Mouse (Mus musculus): ENCODE measurements around the gene Mansc4.

The Mansc4 gene

GRCm38 (mm10) chr6:147086594-147087225 lies at the start of gene Mansc4:
Mansc4 (minus strand) TSS chr6:147087032.
- DNase-seq (ENCODE audit: low spot score in 2 of 2) = peak in 1 of 2 experiments; percentile 22

GRCm38 (mm10) chr6:147127239-147127638 lies 40.4 kb upstream of the Mansc4 start:
- DNase-seq (ENCODE audit: low spot score in 2 of 2) = no peak

GRCm38 (mm10) chr6:147121320-147121719 lies 34.5 kb upstream of the Mansc4 start:
- DNase-seq (ENCODE audit: low spot score in 2 of 2) = no peak

GRCm38 (mm10) chr6:147118190-147118589 lies 31.4 kb upstream of the Mansc4 start:
- DNase-seq (ENCODE audit: low spot score in 2 of 2) = no peak

GRCm38 (mm10) chr6:147117764-147118163 lies 30.9 kb upstream of the Mansc4 start:
- DNase-seq (ENCODE audit: low spot score in 2 of 2) = no peak

GRCm38 (mm10) chr6:147116579-147116978 lies 29.7 kb upstream of the Mansc4 start:
- peak; percentile 36 to 68 for DNase-seq (ENCODE audit: low spot score in 2 of 2)

- DNase-seq (ENCODE audit: low spot score in 2 of 2) = peak in 1 of 2 experiments; percentile 1
Observed at GRCm38 (mm10) chr6:147109283-147109682, 22.5 kb upstream of the Mansc4 start.

- DNase-seq (ENCODE audit: low spot score in 2 of 2) = no peak
Observed at GRCm38 (mm10) chr6:147106716-147107115, 19.9 kb upstream of the Mansc4 start.

GRCm38 (mm10) chr6:147105529-147105928 lies 18.7 kb upstream of the Mansc4 start:
- DNase-seq (ENCODE audit: low spot score in 2 of 2) = no peak

- DNase-seq (ENCODE audit: low spot score in 2 of 2) = no peak
Observed at GRCm38 (mm10) chr6:147102293-147102692, 15.5 kb upstream of the Mansc4 start.

GRCm38 (mm10) chr6:147099458-147100277 lies 12.8 kb upstream of the Mansc4 start:
- no peak for DNase-seq (ENCODE audit: low spot score in 2 of 2)

GRCm38 (mm10) chr6:147097346-147097929 lies 10.6 kb upstream of the Mansc4 start:
- DNase-seq (ENCODE audit: low spot score in 2 of 2) = no peak

GRCm38 (mm10) chr6:147096934-147097333 lies 10.1 kb upstream of the Mansc4 start:
- DNase-seq (ENCODE audit: low spot score in 2 of 2) = no peak

GRCm38 (mm10) chr6:147096109-147096508 lies 9.3 kb upstream of the Mansc4 start:
- DNase-seq (ENCODE audit: low spot score in 2 of 2) = no peak

GRCm38 (mm10) chr6:147094771-147095170 lies 7.9 kb upstream of the Mansc4 start:
- DNase-seq (ENCODE audit: low spot score in 2 of 2) = no peak

- peak; percentile 29 to 42 for DNase-seq (ENCODE audit: low spot score in 2 of 2)
Observed at GRCm38 (mm10) chr6:147092136-147092535, 5.3 kb upstream of the Mansc4 start.

- DNase-seq (ENCODE audit: low spot score in 2 of 2) = peak; percentile 36 to 75
Observed at GRCm38 (mm10) chr6:147091136-147092120, 4.6 kb upstream of the Mansc4 start, which contains the start of gene Klhl42. Klhl42 (plus strand) TSS chr6:147091379.

- DNase-seq (ENCODE audit: low spot score in 2 of 2) = no peak
Observed at GRCm38 (mm10) chr6:147090191-147090590, 3.4 kb upstream of the Mansc4 start.

GRCm38 (mm10) chr6:147088517-147088916 lies 1.7 kb upstream of the Mansc4 start:
- no peak for DNase-seq (ENCODE audit: low spot score in 2 of 2)

GRCm38 (mm10) chr6:147087736-147088135 lies 904 bp upstream of the Mansc4 start:
- no peak for DNase-seq (ENCODE audit: low spot score in 2 of 2)

- DNase-seq (ENCODE audit: low spot score in 2 of 2) = no peak
Observed at GRCm38 (mm10) chr6:147085398-147086040, 1.3 kb downstream of the Mansc4 start.

Measured in frontal cortex, postnatal 10 days (tissue).